Mouse (Mus musculus) liver, embryonic 14.5 days (tissue): ENCODE data around the gene A630001G21Rik.

Source experiments
- CTCF ChIP-seq: IDR thresholded peaks from 2 replicates; pipeline ENCODE4 v1.5.1; 2016; ENCODE audit warnings: antibody characterized with exemption, low read depth, control low read depth
- EP300 ChIP-seq: IDR thresholded peaks from 2 replicates; pipeline ENCODE4 v1.6.1; 2016; ENCODE audit warnings: antibody characterized with exemption, low read depth

DNA sequence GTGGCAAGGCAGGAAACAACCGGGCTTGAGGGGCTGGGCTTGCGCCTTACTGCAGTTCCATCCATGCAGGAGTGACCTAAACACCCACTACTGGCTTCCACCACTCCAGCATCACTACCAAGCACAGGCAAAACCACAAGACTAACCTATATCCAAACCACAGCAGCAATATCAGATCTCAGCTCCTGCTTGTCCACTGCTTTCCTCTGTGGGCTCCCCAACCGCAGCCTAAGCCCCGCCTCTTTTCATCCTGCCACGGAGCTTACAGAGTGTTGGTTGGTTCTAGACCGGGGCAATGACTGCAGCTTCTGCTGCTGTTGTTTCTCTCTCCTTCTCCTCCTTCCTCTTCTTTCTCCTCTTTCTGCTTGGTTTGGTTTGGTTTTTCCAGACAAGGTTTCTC is 15.1 kb downstream of the A630001G21Rik start:
- no peak for TF ChIP-seq CTCF
- TF ChIP-seq EP300 = no peak
